Mouse (Mus musculus): Measurements from ENCODE around the gene Gm20503. TPM values are rescaled to one million over a fixed set of nuclear protein-coding genes. Genes with fewer than 3 reads are reported as not detected.

Gm20503 gene
- total and polyA plus RNA-seq, 3 experiments: 3.3 TPM; not detected in 2

- Histone ChIP-seq H3K79me2 (ENCODE audit: control insufficient read depth, insufficient read depth, low read length, poor library complexity) (no peaks in the 10 kb centered on the region), H3K36me3 (ENCODE audit: control insufficient read depth in 1 of 2, insufficient read depth in 2 of 2, low read length in 2 of 2) (no peaks in the 10 kb centered on the region), H3K4me3 (ENCODE audit: control insufficient read depth in 1 of 2, insufficient read depth in 1 of 2, low read depth in 2 of 2, low read length in 2 of 2) (no peak overlapping the region), H3K4me1 (ENCODE audit: control insufficient read depth in 1 of 2, insufficient read depth in 2 of 2, low read length in 2 of 2) (no peaks in the 10 kb centered on the region), H3K27ac (ENCODE audit: control insufficient read depth, low read depth, low read length) (no peak overlapping the region), H3K27me3 (ENCODE audit: control insufficient read depth in 1 of 2, insufficient read depth in 2 of 2, low read length in 2 of 2) (no peaks in the 10 kb centered on the region), H3K9ac (ENCODE audit: control insufficient read depth, low read depth, low read length, poor library complexity, severe bottlenecking) (no peak overlapping the region), H3K9me3 (replicated peaks; ENCODE audit: insufficient read depth, low read length) (no peaks in the 10 kb centered on the region)
- DNase-seq (ENCODE audit: low read depth, low spot score): no peak
- TF ChIP-seq ETS1 (IDR thresholded peaks at IDR 0.05; ENCODE audit: low read depth, low read length) (no peak), TCF12 (IDR thresholded peaks at IDR 0.05; ENCODE audit: low read depth, low read length) (no peak), ZC3H11A (IDR thresholded peaks at IDR 0.05; ENCODE audit: low read depth, low read length) (no peak), BHLHE40 (IDR thresholded peaks at IDR 0.05; ENCODE audit: borderline replicate concordance, low read depth, low read length) (no peak), MAFK (IDR thresholded peaks at IDR 0.05; ENCODE audit: borderline replicate concordance, low read depth, low read length) (peak; percentile 83), POLR2AphosphoS5 (IDR thresholded peaks at IDR 0.05; ENCODE audit: borderline replicate concordance, low read depth, low read length) (no peak), SMC3 (IDR thresholded peaks at IDR 0.05; ENCODE audit: low read depth, low read length) (no peak)
These were observed 54.9 kb downstream of the Gm20503 start for GRCm38 (mm10) chr4:59057929-59058328.

- H3K9me3 ChIP-seq (replicated peaks; ENCODE audit: insufficient read depth, low read length): no peaks in the 10 kb centered on the region
- no peak for TF ChIP-seq NELFE (IDR thresholded peaks at IDR 0.05; ENCODE audit: low read depth, low read length)
- TF ChIP-seq RAD21 (IDR thresholded peaks at IDR 0.05; ENCODE audit: low read depth, low read length): no peak
- no peak for TF ChIP-seq BHLHE40 (IDR thresholded peaks at IDR 0.05; ENCODE audit: borderline replicate concordance, low read depth, low read length)
- no peak for TF ChIP-seq SIN3A (IDR thresholded peaks at IDR 0.05; ENCODE audit: low read length)
- TF ChIP-seq JUND (IDR thresholded peaks at IDR 0.05; ENCODE audit: low read depth, low read length): no peak
- TF ChIP-seq UBTF (IDR thresholded peaks at IDR 0.05; ENCODE audit: borderline replicate concordance, insufficient read depth, low read depth, low read length): no peak
- TF ChIP-seq ETS1 (IDR thresholded peaks at IDR 0.05; ENCODE audit: low read depth, low read length): no peak
- TF ChIP-seq SMC3 (IDR thresholded peaks at IDR 0.05; ENCODE audit: low read depth, low read length): no peak
- no peak for TF ChIP-seq RCOR1 (IDR thresholded peaks at IDR 0.05; ENCODE audit: low read depth, low read length)
- TF ChIP-seq GABPA (IDR thresholded peaks at IDR 0.05; ENCODE audit: low read depth, low read length): no peak
- no peak for TF ChIP-seq KAT2A (conservative IDR thresholded peaks at IDR 0.05; ENCODE audit: low read depth, low read length)
- TF ChIP-seq USF2 (IDR thresholded peaks at IDR 0.05; ENCODE audit: borderline replicate concordance in 1 of 2, insufficient read depth in 1 of 2, low read depth in 1 of 2, low read length in 2 of 2): no peak
- TF ChIP-seq POLR2A (IDR thresholded peaks at IDR 0.05; ENCODE audit: control insufficient read depth in 1 of 2, insufficient read depth in 1 of 2, low read depth in 1 of 2, low read length in 2 of 2, poor library complexity in 1 of 2): no peak
- no peak for TF ChIP-seq MAZ (IDR thresholded peaks at IDR 0.05; ENCODE audit: low read depth, low read length)
- TF ChIP-seq MXI1 (IDR thresholded peaks at IDR 0.05; ENCODE audit: low read depth, low read length): no peak
- no peaks in the 10 kb centered on the region for H3K4me1 ChIP-seq (ENCODE audit: control insufficient read depth in 1 of 2, insufficient read depth in 2 of 2, low read length in 2 of 2)
- H3K4me3 ChIP-seq (ENCODE audit: control insufficient read depth in 1 of 2, insufficient read depth in 1 of 2, low read depth in 2 of 2, low read length in 2 of 2): no peak overlapping the region
- no peaks in the 10 kb centered on the region for H3K36me3 ChIP-seq (ENCODE audit: control insufficient read depth in 1 of 2, insufficient read depth in 2 of 2, low read length in 2 of 2)
- H3K27ac ChIP-seq (ENCODE audit: control insufficient read depth, low read depth, low read length): no peak overlapping the region
- no peak for DNase-seq (ENCODE audit: low read depth, low spot score)
- H3K27me3 ChIP-seq (ENCODE audit: control insufficient read depth in 1 of 2, insufficient read depth in 2 of 2, low read length in 2 of 2): no peaks in the 10 kb centered on the region
- no peaks in the 10 kb centered on the region for H3K79me2 ChIP-seq (ENCODE audit: control insufficient read depth, insufficient read depth, low read length, poor library complexity)
- no peak overlapping the region for H3K9ac ChIP-seq (ENCODE audit: control insufficient read depth, low read depth, low read length, poor library complexity, severe bottlenecking)
These were observed 59.5 kb downstream of the Gm20503 start for GRCm38 (mm10) chr4:59062526-59062925.
